ENCODE assay signal across 7 mouse cellular contexts in the genomic region with DNA sequence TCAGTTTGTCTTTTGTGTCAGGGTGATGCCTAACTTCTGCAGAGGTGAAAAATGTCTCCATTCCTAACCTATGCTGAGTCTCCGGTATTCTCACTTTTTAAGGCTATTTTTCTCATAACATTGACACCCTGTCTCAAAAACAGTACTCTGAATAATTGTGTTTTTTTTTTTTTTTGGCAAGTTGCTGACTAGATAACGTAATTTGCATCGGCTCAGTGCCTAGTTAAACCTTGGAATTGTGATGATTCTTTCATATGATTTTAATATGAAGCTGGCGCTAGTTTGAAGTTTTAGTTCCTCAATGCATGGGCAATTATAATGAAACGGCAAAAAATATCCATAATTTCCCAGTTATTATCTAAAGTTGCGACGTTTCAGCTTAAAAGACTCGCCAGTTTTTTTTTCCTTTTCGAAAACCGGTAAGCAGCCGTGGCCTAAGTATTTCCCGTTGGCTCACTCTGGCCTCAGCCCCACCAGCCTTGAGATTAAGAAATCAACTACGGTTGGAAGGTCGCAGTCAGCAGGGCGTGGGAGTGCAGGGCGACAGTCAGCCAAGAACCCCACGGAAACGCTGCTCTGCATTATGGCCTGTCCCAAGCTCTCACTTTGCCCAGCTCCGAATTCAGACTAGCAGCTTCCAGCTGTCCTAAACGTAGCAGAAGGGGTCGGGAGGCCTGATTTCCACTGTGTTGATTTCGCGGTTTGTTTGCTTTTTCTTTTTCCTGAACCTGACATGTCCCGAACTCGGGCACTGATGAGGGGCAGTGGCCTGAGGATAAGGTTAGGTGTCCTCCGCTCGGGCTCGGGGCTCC. TPM values are rescaled to one million over a fixed set of nuclear protein-coding genes. Genes with fewer than 3 reads are reported as not detected.
DNase-seq lines count a peak whose midpoint lies in the region; ATAC-seq and TF ChIP-seq lines count a peak whose summit lies in the region.

No protein-coding gene starts in this region.

- H3K79me3 ChIP-seq in C2C12 (ENCODE audit: low read depth): peaks cover 34% of the 10 kb centered on the region

- H3K4me1 ChIP-seq in hindbrain, embryonic 14.5 days (replicated peaks; ENCODE audit: control insufficient read depth, insufficient read depth, low read length): peaks cover 14% of the 10 kb centered on the region
- H3K4me1 ChIP-seq in liver, embryonic 14.5 days (replicated peaks; ENCODE audit: control insufficient read depth in 2 of 2, insufficient read depth in 2 of 2, low read length in 1 of 2): peaks cover 9 to 16% of the 10 kb centered on the region in 2 experiments
- H3K4me1 ChIP-seq in neural tube, embryonic 12.5 days: peaks cover 8% of the 10 kb centered on the region; the same call in 1 of the 2 replicates

- DNase-seq in 3T3-L1 (ENCODE audit: low read depth, low spot score): peak; percentile 76
- DNase-seq in brain, adult 2 months (ENCODE audit: low read depth, low spot score): peak; percentile 89
- DNase-seq in gastrocnemius, adult 18-20 months (ENCODE audit: low spot score): peak; percentile 74
- DNase-seq in hindbrain, embryonic 14.5 days (ENCODE audit: low spot score): no peak
- DNase-seq in liver, embryonic 14.5 days (ENCODE audit: low read depth in 3 of 3, low spot score in 3 of 3): peak; percentile 70 to 75 (median 71)

- H3K27ac ChIP-seq in hindbrain, embryonic 14.5 days: peak overlapping the region; percentile 99
- peak overlapping the region; percentile 92 for H3K27ac ChIP-seq in liver, embryonic 14.5 days
- H3K27ac ChIP-seq in neural tube, embryonic 12.5 days: peak overlapping the region; percentile 90

- H3K27me3 ChIP-seq in C2C12 (ENCODE audit: control insufficient read depth, insufficient read depth, insufficient read length): no peaks in the 10 kb centered on the region
- no peaks in the 10 kb centered on the region for H3K27me3 ChIP-seq in hindbrain, embryonic 14.5 days (ENCODE audit: control insufficient read depth, insufficient read depth, low read length)
- H3K27me3 ChIP-seq in liver, embryonic 14.5 days (ENCODE audit: control insufficient read depth, insufficient read depth, low read length): no peaks in the 10 kb centered on the region
- no peaks in the 10 kb centered on the region for H3K27me3 ChIP-seq in neural tube, embryonic 12.5 days (replicated peaks)

- H3K9me3 ChIP-seq in hindbrain, embryonic 14.5 days (ENCODE audit: control insufficient read depth, low read length): no peaks in the 10 kb centered on the region
- no peaks in the 10 kb centered on the region for H3K9me3 ChIP-seq in liver, embryonic 14.5 days (ENCODE audit: control insufficient read depth, low read length)
- H3K9me3 ChIP-seq in neural tube, embryonic 12.5 days: no peaks in the 10 kb centered on the region

- H3K9ac ChIP-seq in hindbrain, embryonic 14.5 days: peak overlapping the region; percentile 80
- H3K9ac ChIP-seq in liver, embryonic 14.5 days (replicated peaks): peak overlapping the region; percentile 84
- peak overlapping the region; percentile 78 for H3K9ac ChIP-seq in neural tube, embryonic 12.5 days

- WGBS in hindbrain, embryonic 14.5 days: 8% methylated on average over 28 of the region's 28 CpGs
- 3% methylated on average over 28 of the region's 28 CpGs for WGBS in liver, embryonic 14.5 days (ENCODE audit: insufficient replicate concordance)
- 11% methylated on average over 28 of the region's 28 CpGs for WGBS in neural tube, embryonic 12.5 days

- peak overlapping the region; percentile 46 for H3K4me3 ChIP-seq in C2C12 (ENCODE audit: insufficient read depth, poor library complexity, severe bottlenecking)
- H3K4me3 ChIP-seq in hindbrain, embryonic 14.5 days (replicated peaks; ENCODE audit: low read length): peak overlapping the region; percentile 78
- H3K4me3 ChIP-seq in liver, embryonic 14.5 days (ENCODE audit: insufficient read depth in 1 of 2, low read depth in 2 of 2, low read length in 2 of 2): peak overlapping the region; percentile 70 to 87
- peak overlapping the region; percentile 87 for H3K4me3 ChIP-seq in neural tube, embryonic 12.5 days

- H3K4me2 ChIP-seq in hindbrain, embryonic 14.5 days (replicated peaks): peak overlapping the region; percentile 72
- H3K4me2 ChIP-seq in liver, embryonic 14.5 days (ENCODE audit: low read depth): peak overlapping the region; percentile 81
- peak overlapping the region; percentile 62 for H3K4me2 ChIP-seq in neural tube, embryonic 12.5 days (replicated peaks)

- H3K36me3 ChIP-seq in C2C12 (ENCODE audit: control insufficient read depth, insufficient read depth): peaks cover 14% of the 10 kb centered on the region
- no peaks in the 10 kb centered on the region for H3K36me3 ChIP-seq in hindbrain, embryonic 14.5 days (replicated peaks; ENCODE audit: control insufficient read depth, insufficient read depth)
- H3K36me3 ChIP-seq in liver, embryonic 14.5 days (replicated peaks; ENCODE audit: control insufficient read depth, insufficient read depth, low read depth): peaks cover 6% of the 10 kb centered on the region
- no peaks in the 10 kb centered on the region for H3K36me3 ChIP-seq in neural tube, embryonic 12.5 days

- ATAC-seq in hindbrain, embryonic 14.5 days (ENCODE audit: low FRiP score): peak; percentile 11; the same call in 1 of the 2 replicates
- peak; percentile 63 for ATAC-seq in liver, embryonic 14.5 days (ENCODE audit: insufficient read depth)
- peak; percentile 4; the same call in 1 of the 2 replicates for ATAC-seq in neural tube, embryonic 12.5 days (ENCODE audit: low FRiP score, low read depth)

- TF ChIP-seq EP300 in liver, embryonic 14.5 days (IDR thresholded peaks at IDR 0.05; ENCODE audit: low read depth): 0 out of 2 replicates have a peak, but pooled peaks have one; percentile 11

- TF ChIP-seq CTCF in C2C12 (IDR thresholded peaks at IDR 0.05; ENCODE audit: control insufficient read depth, insufficient read depth, insufficient read length): no peak
- TF ChIP-seq CTCF in liver, embryonic 14.5 days (IDR thresholded peaks at IDR 0.05; ENCODE audit: low read depth): no peak

- peak overlapping the region; percentile 86 for H3ac ChIP-seq in C2C12 (ENCODE audit: control insufficient read depth, insufficient read length, low read depth)

- peaks cover 36% of the 10 kb centered on the region for H3K79me2 ChIP-seq in C2C12 (ENCODE audit: control insufficient read depth, insufficient read depth)

TF ChIP-seq in C2C12, 6 proteins besides CTCF, POLR2A, EP300 and RAD21:
- TF ChIP-seq CEBPB (IDR thresholded peaks at IDR 0.05; ENCODE audit: low read depth) (no peak), MAX (IDR thresholded peaks at IDR 0.05) (no peak), USF1 (IDR thresholded peaks at IDR 0.05; ENCODE audit: low read depth) (no peak), MYOD1 (IDR thresholded peaks at IDR 0.05; ENCODE audit: control insufficient read depth, insufficient read length, low read depth) (no peak), FOSL1 (IDR thresholded peaks at IDR 0.05; ENCODE audit: insufficient read depth, low read length, poor library complexity, severe bottlenecking) (no peak), MYOG (IDR thresholded peaks at IDR 0.05; ENCODE audit: control insufficient read depth, extremely low read depth, insufficient read length) (no peak)

RNA-seq across cellular contexts. Expression of gene Luc7l2, which starts 0.7 kb away (rescaled TPM):
- polyA plus RNA-seq in C2C12 (2012; fragmentation: generic; extraction: Trizol): 30.5 TPM
- 100 to 1,000 TPM in 1 of 2 experiments, 10 to 100 TPM in 1; 93.4 to 108 TPM for total RNA-seq in gastrocnemius, adult 18-20 months (2021)
- polyA plus RNA-seq in hindbrain, embryonic 14.5 days (2014; fragmentation: Nextera tagmentation; extraction: Ambion mirVana): 34.1 and 49.3 TPM in 2 replicates
- polyA plus RNA-seq in liver, embryonic 14.5 days (2012; rRNA removed): 28.0 and 57.2 TPM in 2 replicates
- 18.0 and 18.6 TPM in 2 replicates for polyA plus RNA-seq in liver, embryonic 14.5 days (2014; fragmentation: Nextera tagmentation; extraction: Ambion mirVana)
- polyA plus RNA-seq in neural tube, embryonic 12.5 days (2016; fragmentation: Nextera tagmentation; extraction: Ambion mirVana): 46.9 and 50.7 TPM in 2 replicates

RNA-seq across cellular contexts. Expression of gene Fmc1, which starts 17.2 kb away (rescaled TPM):
- 109 TPM for polyA plus RNA-seq in C2C12 (2012; fragmentation: generic; extraction: Trizol)
- 100 to 1,000 TPM; 144 to 163 TPM for total RNA-seq in gastrocnemius, adult 18-20 months (2021)
- polyA plus RNA-seq in hindbrain, embryonic 14.5 days (2014; fragmentation: Nextera tagmentation; extraction: Ambion mirVana): 195 and 213 TPM in 2 replicates
- 45.3 and 54.6 TPM in 2 replicates for polyA plus RNA-seq in liver, embryonic 14.5 days (2012; rRNA removed)
- polyA plus RNA-seq in liver, embryonic 14.5 days (2014; fragmentation: Nextera tagmentation; extraction: Ambion mirVana): 91.8 and 93.7 TPM in 2 replicates
- 124 and 126 TPM in 2 replicates for polyA plus RNA-seq in neural tube, embryonic 12.5 days (2016; fragmentation: Nextera tagmentation; extraction: Ambion mirVana)

Comparison
In these comparisons a context has a peak if more than half of its experiments do, and no peak if none do; other contexts are left out.
1. ATAC-seq: peak in every context shown above with its lines; median percentile 63 in liver, embryonic 14.5 days; 11 in hindbrain, embryonic 14.5 days; 4 in neural tube, embryonic 12.5 days.